Mouse (Mus musculus): ENCODE results near the gene Homez. TPM values are rescaled to one million over a fixed set of nuclear protein-coding genes. Genes with fewer than 3 reads are reported as not detected.

Gene Homez
- total RNA-seq, 2 experiments from 2014 or later = 8.7 to 11.2 TPM

DNA sequence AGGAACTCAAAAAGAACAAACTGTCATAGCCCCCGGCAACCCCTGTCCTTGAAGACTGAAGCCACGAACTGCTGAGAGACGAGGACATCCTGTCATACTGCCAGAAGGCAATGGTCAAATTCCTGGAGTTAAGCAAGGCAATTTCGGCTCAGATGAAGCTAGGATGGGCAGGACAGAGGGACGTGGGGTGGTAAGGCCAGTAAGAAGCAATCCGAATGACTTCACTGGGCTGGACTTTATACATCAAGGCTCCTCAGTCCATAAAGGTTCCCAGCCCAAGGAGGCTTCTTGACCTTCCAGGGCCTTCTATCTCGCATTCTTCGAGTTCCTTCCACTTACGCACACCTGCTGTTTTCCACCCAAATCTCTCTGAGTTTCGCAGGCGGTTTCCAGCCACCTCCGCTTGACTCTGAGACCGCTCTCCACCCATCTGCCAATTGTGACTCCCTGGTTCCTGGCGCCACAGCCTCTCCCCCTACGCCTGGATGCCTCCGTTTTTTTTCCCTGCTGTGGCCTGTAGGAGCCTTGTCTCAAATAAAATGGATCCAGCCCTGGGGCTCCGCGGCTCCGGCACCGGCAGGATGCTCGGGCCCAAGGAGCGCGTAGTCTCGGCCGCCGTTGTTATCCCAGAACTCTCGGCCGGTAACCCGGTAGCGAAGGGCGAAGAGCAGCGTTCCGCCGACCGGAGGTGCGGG lies 5.2 kb upstream of the Homez start:
- peak in 1 of 2 experiments; percentile 33 for DNase-seq
- intact Hi-C loops (cut with DNase I) = loop anchor here (1.0 kb wide), 1 partner anchor 13 kb away; no protein-coding TSS in a partner anchor

DNA sequence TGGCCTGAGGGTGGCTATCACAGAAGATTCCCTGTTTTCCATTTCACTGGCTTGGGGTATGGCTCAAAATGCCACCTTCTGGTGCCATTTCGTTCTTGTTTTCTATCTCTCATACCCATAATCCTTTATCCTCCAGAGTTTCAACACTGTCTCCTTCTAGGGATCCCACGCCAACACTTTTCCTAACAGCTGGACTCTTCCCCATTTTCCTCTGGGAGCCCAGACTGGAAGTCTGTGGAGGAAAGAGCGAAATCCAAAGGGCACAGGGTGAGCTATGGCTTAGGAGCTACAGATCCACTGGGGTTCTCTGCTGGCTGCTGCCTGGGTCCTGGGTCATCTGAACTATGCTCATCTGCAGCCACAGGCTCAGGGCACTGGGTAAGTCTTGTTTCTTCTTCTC lies 3.4 kb upstream of the Homez start:
- intact Hi-C loops (cut with DNase I) = no loop called here
- no peak for DNase-seq

GRCm38 (mm10) chr14:54868026-54868425 lies 2.7 kb downstream of the Homez start:
- intact Hi-C loops (cut with DNase I) = no loop called here
- no peak for DNase-seq

DNA sequence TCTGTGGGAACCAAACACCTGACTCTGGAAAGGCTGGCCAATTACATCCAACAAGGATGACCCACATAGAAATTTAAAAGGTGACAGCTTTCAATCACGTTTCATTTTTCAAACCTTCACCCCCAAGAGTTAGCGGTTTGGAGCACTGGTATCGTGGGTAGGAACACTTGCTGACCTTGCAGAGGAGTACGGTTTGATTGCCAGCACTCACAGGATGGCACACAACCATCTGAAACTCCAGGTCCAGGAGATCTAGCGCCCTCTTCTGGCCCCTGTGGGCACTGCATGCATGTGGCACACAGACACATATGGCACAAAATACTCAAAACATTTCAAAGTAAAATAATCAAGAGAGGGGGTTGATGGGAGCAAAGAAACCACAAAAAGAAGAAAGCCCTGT lies 3.8 kb downstream of the Homez start:
- DNase-seq = no peak
- intact Hi-C loops (cut with DNase I) = no loop called here

DNA sequence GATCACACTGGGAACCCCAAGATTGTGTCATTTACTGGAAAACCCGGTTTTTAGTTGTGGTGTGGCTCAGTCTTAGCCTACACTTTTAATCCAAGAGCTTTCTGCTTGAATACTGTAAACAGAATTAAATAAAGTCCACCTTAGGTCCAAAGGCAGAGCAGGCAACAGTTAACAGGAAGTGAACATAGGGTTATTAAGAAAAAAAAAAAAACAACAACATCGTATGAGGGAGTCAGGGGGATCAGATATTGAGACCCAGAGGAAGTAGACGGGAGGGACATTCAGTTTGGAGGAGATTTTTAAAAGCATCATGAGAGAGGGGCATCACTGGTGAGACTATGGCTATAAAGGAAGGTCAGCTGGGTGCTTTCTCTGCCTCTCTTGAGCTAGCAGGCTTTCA lies 4.5 kb downstream of the Homez start:
- intact Hi-C loops (cut with DNase I) = no loop called here
- no peak for DNase-seq

DNA sequence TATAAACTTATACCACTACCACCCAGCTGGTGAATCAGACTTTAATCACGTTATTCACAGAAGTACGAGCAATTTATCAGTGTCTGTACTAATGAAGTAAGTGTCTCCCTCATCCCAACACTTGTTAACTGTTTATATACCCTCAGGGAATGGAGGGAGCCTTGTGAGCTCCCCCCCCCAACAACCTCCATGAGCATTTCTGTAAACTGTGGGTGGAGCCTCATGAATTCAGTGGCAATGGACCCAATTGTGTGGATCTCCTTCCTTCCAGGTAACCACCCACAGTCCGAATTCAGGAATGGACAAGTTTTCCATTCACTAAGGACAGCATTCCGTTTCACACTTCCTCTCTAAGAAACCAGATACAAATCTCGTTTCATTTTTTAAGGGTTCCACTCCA lies 5.1 kb downstream of the Homez start:
- intact Hi-C loops (cut with DNase I) = no loop called here
- no peak for DNase-seq

DNA sequence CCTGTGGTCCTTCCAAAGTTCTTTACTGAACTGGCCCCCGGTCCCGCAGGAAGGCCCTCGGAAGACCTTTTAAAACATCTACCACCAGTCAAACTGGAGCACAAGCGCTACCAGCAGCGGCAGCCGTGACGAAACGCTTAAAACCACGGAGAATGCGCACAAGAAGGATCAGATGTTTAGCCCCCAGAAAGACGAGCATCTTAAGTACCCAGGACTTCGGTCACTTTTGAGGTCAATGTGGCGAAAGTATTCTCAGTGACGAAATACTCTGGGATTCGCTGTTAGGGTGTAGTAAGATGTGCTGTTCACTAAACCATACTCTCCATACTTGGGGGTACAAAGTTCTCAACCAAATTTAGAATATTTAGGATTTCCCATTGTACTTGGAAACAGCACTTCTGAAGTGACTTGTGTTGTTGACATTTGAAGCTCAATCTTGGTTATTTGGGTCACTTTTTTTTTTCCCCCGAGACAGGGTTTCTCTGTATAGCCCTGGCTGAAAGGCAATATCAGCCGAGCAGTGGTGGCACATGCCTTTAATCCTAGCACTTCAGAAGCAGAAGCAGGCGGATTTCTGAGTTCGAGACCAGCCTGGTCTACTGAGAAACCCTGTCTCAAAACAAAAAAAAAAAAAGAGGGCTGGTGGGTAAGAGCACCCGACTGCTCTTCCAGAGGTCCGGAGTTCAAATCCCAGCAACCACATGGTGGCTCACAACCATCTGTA lies 6.3 kb downstream of the Homez start:
- intact Hi-C loops (cut with DNase I) = no loop called here
- DNase-seq = no peak

DNA sequence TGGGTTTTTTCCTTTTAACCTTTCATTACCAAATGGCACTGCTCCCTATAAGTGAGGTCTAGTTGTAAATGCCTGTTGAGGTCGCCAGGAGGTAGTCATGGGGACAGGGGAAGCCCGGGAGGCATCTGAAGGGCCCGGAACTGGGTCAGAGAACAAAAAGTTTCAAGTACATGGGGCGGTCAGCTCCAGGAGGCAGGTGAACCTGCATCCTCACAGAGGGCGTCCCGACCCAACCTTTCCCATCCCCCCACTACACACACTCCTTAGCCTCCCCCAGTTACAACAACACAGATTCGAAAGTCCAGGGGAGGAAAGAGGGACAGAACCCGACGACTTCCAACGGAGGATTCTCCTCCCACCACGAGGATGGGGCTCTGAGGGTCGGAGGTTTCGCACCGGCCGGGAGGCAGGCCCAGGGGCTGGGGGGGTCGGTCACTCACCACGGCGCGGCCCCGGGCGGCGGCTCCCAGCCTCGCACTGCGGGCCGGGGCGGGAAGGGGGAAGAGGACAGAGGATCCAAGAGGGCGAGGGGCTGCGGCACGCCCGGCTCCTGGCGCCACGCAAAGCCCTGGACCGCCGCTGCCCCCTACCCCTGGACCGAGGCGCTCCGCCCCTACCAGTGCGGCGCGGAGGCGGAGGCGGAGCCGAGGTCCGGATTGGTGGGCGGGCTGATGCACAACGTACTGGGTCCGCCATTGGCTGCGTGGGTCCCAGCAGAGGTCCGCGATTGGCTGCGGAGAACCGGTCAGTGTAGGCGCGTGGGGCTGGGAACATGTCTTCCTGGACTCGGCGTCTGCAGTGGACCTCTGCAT lies 7.1 kb downstream of the Homez start:
- intact Hi-C loops (cut with DNase I) = loop anchor here (1.0 kb wide), 1 partner anchor 12 kb away; no protein-coding TSS in a partner anchor
- DNase-seq = peak; percentile 95

- intact Hi-C loops (cut with DNase I) = loop anchor here (1.0 to 2.0 kb wide), 2 partner anchors 18 to 146 kb away; no protein-coding TSS in a partner anchor
These were observed 10.2 kb downstream of the Homez start for GRCm38 (mm10) chr14:54860511-54860910.

GRCm38 (mm10) chr14:54857891-54858290 lies 12.9 kb downstream of the Homez start:
- DNase-seq = no peak
- intact Hi-C loops (cut with DNase I) = no loop called here

More at GRCm38 (mm10) chr14:54860511-54860910, 10.2 kb downstream of the Homez start:
- peak; percentile 44 to 71 for DNase-seq

DNA sequence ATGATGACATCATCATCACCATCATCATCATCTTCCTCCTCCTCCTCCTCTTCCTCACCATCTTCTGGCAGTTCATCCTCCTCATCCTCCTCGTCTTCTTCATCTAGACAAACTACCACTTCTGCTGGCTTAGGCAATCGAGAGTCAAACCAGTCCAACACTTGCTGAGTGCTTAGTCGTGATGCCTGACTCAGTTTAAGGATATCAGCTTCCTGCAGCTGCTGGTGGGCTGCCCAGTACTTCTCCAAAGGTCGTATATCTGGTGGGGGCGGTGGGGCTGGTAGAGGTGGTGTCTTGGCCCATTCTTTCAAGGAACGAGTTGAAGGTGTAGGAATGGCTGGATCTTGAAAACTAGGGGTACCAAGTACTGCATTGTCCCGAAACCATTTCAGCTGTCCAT lies 14.1 kb downstream of the Homez start:
- DNase-seq = no peak
- intact Hi-C loops (cut with DNase I) = no loop called here

DNA sequence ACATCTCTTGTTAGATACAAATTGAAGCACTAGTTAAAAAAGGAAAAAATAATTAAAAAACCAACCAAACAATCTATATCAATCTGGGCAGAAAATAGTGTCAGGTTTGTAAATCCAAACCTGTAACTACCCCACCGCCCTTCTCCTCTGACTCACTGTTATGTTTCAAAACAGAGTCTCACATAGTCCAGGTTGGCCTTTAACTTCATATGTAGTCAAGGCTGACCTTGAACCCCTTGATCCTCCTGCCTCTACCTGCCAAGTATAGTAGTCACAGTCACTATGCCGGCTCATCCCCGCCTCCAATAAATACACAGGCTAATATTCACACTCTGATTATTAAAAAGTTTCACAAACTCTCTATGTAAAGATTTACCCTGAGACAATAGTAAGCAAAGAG lies 15.0 kb downstream of the Homez start:
- DNase-seq = no peak
- intact Hi-C loops (cut with DNase I) = no loop called here

DNA sequence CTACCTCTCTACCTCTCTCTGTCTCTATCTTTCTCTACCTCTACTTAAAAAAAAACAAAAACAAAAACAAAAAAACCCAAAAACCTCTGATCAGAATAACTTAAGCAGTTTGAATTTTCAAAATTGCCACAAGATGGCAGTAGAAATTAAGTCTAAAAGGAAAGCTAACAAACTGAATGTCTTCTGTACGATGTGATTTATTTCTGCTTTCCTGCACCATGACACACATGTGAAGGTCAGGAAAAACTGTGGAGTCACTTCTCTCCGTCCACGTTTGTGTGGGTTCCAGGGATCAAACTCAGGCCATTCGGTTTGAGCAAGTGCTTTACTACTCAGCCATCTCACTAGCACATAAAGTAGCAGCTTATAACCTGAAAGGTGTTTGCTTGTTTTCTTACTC lies 27.3 kb downstream of the Homez start:
- peak; percentile 5 to 22 for DNase-seq
- intact Hi-C loops (cut with DNase I) = loop anchor here (2.0 to 5.0 kb wide), 3 partner anchors 17 to 259 kb away; partner anchors contain the start of gene Ngdn

- DNase-seq = no peak
- intact Hi-C loops (cut with DNase I) = no loop called here
These were observed 47.0 kb downstream of the Homez start for GRCm38 (mm10) chr14:54823716-54824115.

GRCm38 (mm10) chr14:54822301-54822700 lies 48.5 kb downstream of the Homez start:
- intact Hi-C loops (cut with DNase I) = no loop called here
- no peak for DNase-seq

- intact Hi-C loops (cut with DNase I) = loop anchor here (2.0 kb wide), 1 partner anchor 103 kb away; no protein-coding TSS in a partner anchor
- DNase-seq = peak; percentile 27 to 48
These were observed 53.0 kb downstream of the Homez start for GRCm38 (mm10) chr14:54817791-54818190.

DNA sequence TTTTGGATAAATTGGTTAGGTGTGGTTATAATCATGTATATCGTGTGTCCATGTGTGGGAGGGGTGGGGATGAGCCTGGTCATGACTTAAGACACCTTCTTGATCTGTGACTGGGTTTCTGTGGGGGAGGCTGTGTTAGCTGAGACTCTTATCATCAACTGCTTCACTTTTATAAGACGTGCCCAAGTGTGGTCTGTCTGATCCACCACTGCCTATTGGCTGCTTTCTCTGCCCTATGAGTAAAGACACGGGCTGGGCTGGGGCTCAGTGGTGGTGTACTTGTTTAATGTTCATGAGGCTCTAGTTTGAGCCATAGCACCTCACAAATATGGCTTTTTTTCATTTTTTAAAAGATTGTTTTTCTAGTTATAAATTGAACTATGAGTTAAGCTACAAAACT lies 55.0 kb downstream of the Homez start:
- DNase-seq = no peak
- intact Hi-C loops (cut with DNase I) = no loop called here

DNA sequence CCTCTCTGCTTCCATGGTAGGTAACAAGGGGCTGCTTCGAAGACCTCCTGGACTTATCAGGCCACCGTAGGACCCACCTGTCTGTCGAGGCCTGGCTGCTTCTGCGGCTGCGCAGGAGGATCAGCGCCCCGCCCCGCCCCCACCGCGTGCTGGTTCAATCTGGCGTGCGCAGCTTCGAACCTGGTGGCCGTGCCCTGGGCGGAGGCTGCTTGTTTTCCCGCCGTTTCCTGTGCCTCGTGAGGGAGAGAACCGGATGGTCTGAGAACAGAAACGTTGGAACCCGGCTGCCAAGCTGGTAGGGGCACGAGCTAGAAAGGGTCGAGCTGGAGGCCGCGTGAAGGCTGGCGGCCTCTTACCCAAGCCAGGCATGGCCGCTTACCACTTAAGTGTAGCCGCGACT lies 56.8 kb downstream of the Homez start, which contains the start of gene Rnf212b:
Gene Rnf212b, plus strand, starts transcription at position 151 of the 400 bp plus-strand sequence.
- intact Hi-C loops (cut with DNase I) = no loop called here
- DNase-seq = no peak

GRCm38 (mm10) chr14:54809668-54810033 lies 61.1 kb downstream of the Homez start:
- intact Hi-C loops (cut with DNase I) = no loop called here
- peak; percentile 14 to 24 for DNase-seq

DNA sequence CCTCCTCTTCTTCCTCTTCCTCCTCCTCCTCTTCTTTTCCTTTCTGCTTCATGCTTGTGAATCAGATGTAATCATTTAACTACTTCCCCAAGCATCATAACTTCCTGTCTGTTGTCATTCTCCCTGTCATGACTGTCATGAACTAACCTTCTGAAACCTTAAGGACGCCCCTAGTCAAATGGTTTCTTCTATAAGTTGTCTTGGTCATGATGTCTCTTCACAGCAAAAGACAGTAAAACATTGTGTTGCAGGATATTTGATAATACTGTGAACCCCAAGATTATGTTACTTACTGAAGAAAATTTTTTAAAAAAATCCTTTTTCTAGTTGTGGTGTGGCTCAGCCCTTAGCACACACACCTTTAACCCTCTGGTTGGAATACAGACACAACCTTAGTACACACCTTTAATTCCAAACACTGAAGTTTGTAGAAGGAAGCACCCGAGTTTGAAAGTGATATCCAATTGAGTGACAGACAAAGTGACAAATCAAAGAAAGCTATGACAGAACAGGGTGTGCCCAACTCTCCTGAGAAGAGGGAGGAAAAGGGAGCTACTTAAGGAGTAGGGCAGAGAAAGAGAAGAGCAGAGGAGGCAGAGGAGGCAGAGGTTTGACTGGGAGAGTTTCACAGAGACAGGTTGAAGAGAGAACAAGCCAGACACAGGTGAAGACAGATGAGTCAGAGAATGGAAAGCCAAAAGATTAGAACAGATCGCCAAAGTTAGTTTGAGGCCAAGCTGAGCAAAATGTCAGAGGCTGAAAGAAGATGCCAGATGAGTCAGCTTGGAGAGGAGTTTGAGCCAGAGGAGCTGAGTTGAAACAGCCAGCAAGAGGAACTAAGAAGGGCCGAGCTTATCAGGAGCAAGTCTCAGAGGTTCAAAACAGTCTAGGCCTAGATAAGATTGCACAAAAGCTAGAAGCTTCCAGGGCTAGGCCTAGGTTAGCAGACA lies 61.8 kb downstream of the Homez start:
- DNase-seq = peak; percentile 45 to 48
- intact Hi-C loops (cut with DNase I) = no loop called here

Measured in heart, postnatal 10 days (tissue).